Mouse (Mus musculus) hindbrain, embryonic 15.5 days (tissue): ENCODE measurements around the gene Olfr800. TPM values are rescaled to one million over a fixed set of nuclear protein-coding genes. Genes with fewer than 3 reads are reported as not detected.

Experiments
- ATAC-seq: fragments of 200-750 bp; cut with Nextera tagmentation; 2 replicates; pipeline ENCODE4 v1.8.0; 2017; ENCODE audit warnings: low read depth, moderate number of reproducible peaks, moderate TSS enrichment; ENCODE audit not compliant: low FRiP score
- H3K27ac ChIP-seq: fragments of 300-500 bp; sonication (generic); replicated peaks from 2 replicates; pipeline ENCODE4 v1.5.1; 2015; ENCODE audit warnings: mild to moderate bottlenecking, inconsistent platforms
- H3K27me3 ChIP-seq: fragments of 300-500 bp; sonication (generic); 2 replicates; pipeline ENCODE4 v1.6.1; 2015; ENCODE audit warnings: control low read depth, inconsistent platforms
- H3K36me3 ChIP-seq: fragments of 300-500 bp; sonication (generic); 2 replicates; pipeline ENCODE4 v1.6.1; 2015; ENCODE audit warnings: control low read depth, inconsistent platforms
- H3K4me1 ChIP-seq: fragments of 300-500 bp; sonication (generic); replicated peaks from 2 replicates; pipeline ENCODE4 v1.6.1; 2015; ENCODE audit warnings: control low read depth, inconsistent platforms
- H3K4me2 ChIP-seq: fragments of 300-500 bp; sonication (generic); 2 replicates; pipeline ENCODE4 v1.6.1; 2015; ENCODE audit warnings: moderate library complexity, mild to moderate bottlenecking, inconsistent platforms
- H3K4me3 ChIP-seq: fragments of 300-500 bp; sonication (generic); 2 replicates; pipeline ENCODE4 v1.5.1; 2015; ENCODE audit warnings: mild to moderate bottlenecking, inconsistent platforms
- H3K9ac ChIP-seq: fragments of 300-500 bp; sonication (generic); 2 replicates; pipeline ENCODE4 v1.6.1; 2015; ENCODE audit warnings: inconsistent platforms
- H3K9me3 ChIP-seq: fragments of 300-500 bp; sonication (generic); 2 replicates; pipeline ENCODE4 v1.6.1; 2016; ENCODE audit warnings: control low read depth, inconsistent platforms
- WGBS: fragments of 180-500 bp; shearing (Covaris S2); methylation state at CpG from one replicate; pipeline ENCODE4 v1.1.7; 2015; 5-methylcytosine and 5-hydroxymethylcytosine counted together
- polyA plus RNA-seq: library from polyadenylated mRNA; unstranded; fragments of >200 nt; fragmentation: Nextera tagmentation; extraction: Ambion mirVana; gene quantifications from 2 replicates; pipeline ENCODE4 v1.2.1, GENCODE M21; 2015

Gene Olfr800
- not detected in 2 replicates for polyA plus RNA-seq

DNA sequence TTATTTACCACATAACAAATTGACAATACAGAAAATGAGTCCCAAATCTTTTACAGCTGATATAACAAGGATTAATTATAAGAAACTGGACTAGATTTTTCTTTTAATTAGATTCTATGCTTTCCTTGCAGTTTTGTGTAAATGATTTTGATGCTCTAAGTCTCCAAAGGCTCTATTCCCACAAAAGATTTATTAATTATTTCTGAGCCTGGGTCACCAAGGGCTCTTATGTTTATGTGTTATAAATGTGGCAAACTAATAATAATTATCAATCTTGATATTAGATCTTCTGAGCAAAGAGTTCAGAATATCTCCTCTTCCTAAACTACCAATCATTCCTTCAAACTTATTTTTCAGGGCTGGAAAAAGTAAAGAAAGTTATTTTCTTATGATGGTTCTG, at the start of gene Olfr800:
Olfr800 (plus strand) TSS at position 301 of the 400 bp plus-strand sequence.
- no peak for ATAC-seq
- H3K27me3 ChIP-seq = no peaks in the 10 kb centered on the region

DNA sequence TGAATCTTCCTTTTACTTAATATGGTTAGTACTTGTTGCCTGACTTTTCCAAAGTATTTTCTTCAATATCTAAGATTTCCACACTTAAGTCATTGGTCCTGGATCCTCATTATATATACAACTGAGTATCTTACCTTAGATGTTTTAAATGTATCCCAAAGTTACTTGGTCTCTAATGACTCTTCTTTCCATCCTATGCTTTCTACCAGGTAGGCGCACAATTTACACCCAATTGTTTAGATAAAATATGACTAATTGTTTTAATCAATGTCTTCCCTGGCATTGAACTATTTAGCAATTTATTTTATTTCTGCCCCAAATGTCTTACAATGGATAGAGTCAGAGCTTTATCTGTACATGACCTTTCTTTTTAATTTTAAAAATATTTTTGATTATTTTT, 45.0 kb upstream of the Olfr800 start, which contains the start of gene Olfr796:
Olfr796 (minus strand) TSS at position 101 of the 400 bp plus-strand sequence.
- Histone ChIP-seq H3K4me2 (no peak within 1 kb of the TSS), H3K36me3 (no peaks in the 10 kb centered on the region), H3K9ac (no peak within 1 kb of the TSS), H3K27ac (no peak within 1 kb of the TSS), H3K27me3 (no peaks in the 10 kb centered on the region), H3K4me3 (no peak within 1 kb of the TSS), H3K4me1 (no peaks in the 10 kb centered on the region), H3K9me3 (no peaks in the 10 kb centered on the region)
- no peak for ATAC-seq
- 95% methylated on average over 1 of the region's 1 CpGs for WGBS

More for the DNA sequence above, at the start of gene Olfr800:
- Histone ChIP-seq H3K9ac (no peak within 1 kb of the TSS), H3K4me2 (no peak within 1 kb of the TSS), H3K4me1 (no peaks in the 10 kb centered on the region), H3K27ac (no peak within 1 kb of the TSS), H3K4me3 (no peak within 1 kb of the TSS), H3K9me3 (no peaks in the 10 kb centered on the region), H3K36me3 (no peaks in the 10 kb centered on the region)

DNA sequence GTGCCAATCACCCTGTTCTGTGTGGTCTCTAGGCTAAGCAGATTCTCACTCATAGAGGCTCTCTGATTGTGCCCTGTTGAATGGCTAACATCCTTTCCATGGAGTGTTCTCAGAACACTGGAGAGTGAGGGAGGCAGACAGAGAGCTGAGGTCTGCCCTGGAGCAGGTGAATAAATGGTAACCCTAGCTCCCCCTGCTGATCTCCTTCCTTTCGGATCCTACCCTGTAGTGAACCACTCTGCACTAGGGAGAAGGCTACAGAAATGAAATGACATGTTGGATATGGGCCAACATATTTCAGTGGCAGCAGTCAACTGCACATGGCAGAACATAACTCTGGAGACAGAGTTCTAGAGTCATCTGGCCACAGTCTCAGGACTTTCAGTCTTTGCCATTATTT, 35.8 kb upstream of the Olfr800 start:
- no peak overlapping the region for H3K4me2 ChIP-seq
- H3K9ac ChIP-seq = no peak overlapping the region
- H3K36me3 ChIP-seq = no peaks in the 10 kb centered on the region
- WGBS = 34% methylated on average over 1 of the region's 1 CpGs
- no peaks in the 10 kb centered on the region for H3K9me3 ChIP-seq
- no peak overlapping the region for H3K27ac ChIP-seq
- H3K27me3 ChIP-seq = no peaks in the 10 kb centered on the region
- no peak for ATAC-seq
- H3K4me3 ChIP-seq = no peak overlapping the region
- H3K4me1 ChIP-seq = no peaks in the 10 kb centered on the region

DNA sequence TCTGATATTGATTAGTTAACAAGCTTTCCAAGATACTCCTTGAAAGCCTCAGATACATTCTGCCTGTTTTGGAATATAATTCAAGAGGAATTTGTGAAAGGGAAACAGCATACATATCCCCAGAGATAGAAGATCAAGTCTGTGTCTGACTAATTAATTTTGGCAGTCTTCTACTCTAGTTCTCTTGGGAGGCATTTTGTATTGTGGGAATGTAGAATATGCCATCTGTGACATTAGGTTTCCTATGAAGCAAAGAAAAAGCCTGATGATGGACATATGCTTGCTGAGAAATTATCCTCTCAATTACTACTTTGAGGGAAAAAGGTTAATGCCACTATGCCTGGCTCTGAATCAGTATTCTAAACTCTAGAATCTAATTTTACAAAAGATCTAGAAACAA, 34.2 kb upstream of the Olfr800 start:
- H3K27ac ChIP-seq = no peak overlapping the region
- no peaks in the 10 kb centered on the region for H3K4me1 ChIP-seq
- no peak for ATAC-seq
- no peak overlapping the region for H3K4me2 ChIP-seq
- H3K9ac ChIP-seq = no peak overlapping the region
- no peaks in the 10 kb centered on the region for H3K36me3 ChIP-seq
- no peaks in the 10 kb centered on the region for H3K9me3 ChIP-seq
- no peak overlapping the region for H3K4me3 ChIP-seq
- H3K27me3 ChIP-seq = no peaks in the 10 kb centered on the region

DNA sequence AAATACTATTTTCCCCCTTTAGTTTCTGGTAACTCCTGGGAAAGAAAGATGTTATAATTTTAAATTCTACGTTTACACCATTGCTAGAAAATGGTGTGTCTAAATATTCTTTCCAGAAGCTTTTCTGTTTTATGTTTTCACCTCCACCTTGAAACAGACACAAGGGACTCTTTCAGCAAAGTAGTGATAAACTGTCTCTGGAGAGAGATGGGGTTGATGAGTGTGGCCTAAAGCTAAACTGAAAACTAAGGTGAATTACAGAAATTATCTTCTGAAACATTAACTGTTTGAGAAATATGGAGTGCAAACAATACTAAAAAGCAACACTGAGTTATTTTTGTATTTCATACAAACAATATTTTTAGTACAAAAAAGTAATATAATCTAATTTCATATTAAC, 29.7 kb upstream of the Olfr800 start, which contains the start of gene Olfr798:
Olfr798 (minus strand) TSS at position 101 of the 400 bp plus-strand sequence.
- Histone ChIP-seq H3K27ac (no peak within 1 kb of the TSS), H3K4me2 (no peak within 1 kb of the TSS), H3K4me1 (no peaks in the 10 kb centered on the region), H3K27me3 (no peaks in the 10 kb centered on the region), H3K36me3 (no peaks in the 10 kb centered on the region), H3K4me3 (no peak within 1 kb of the TSS), H3K9me3 (no peaks in the 10 kb centered on the region), H3K9ac (no peak within 1 kb of the TSS)
- no peak for ATAC-seq
- WGBS = 84% methylated on average over 1 of the region's 1 CpGs

DNA sequence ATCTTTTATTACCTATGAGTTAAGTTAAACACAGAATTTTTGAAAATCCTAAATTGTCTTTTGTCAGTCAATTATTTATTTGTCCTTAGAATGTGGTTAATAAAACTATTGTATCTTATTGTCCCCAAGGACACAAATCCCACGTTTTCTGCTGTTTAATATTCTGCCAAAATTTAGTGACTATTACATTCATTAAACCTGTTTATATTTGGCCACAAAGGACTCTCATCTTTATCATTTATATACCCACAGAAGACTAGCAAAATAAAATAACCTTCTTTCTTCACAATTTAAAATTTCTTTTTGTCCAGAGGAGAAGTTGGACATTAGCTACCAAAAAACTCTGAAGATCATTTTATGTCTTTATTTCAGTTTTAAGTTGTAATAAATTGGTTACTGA, 20.3 kb upstream of the Olfr800 start, which contains the start of gene Olfr799:
Olfr799 (plus strand) TSS at position 301 of the 400 bp plus-strand sequence.
- Histone ChIP-seq H3K4me1 (no peaks in the 10 kb centered on the region), H3K27me3 (no peaks in the 10 kb centered on the region), H3K9ac (no peak within 1 kb of the TSS), H3K36me3 (no peaks in the 10 kb centered on the region), H3K9me3 (no peaks in the 10 kb centered on the region), H3K4me2 (no peak within 1 kb of the TSS), H3K27ac (no peak within 1 kb of the TSS), H3K4me3 (no peak within 1 kb of the TSS)
- no peak for ATAC-seq
- 42% methylated on average over 1 of the region's 1 CpGs for WGBS

- no peaks in the 10 kb centered on the region for H3K9me3 ChIP-seq
Measured at GRCm38 (mm10) chr10:129651763-129652162, 5.7 kb upstream of the Olfr800 start.

GRCm38 (mm10) chr10:129673765-129674164, 16.3 kb downstream of the Olfr800 start, which contains the start of gene Olfr801:
Olfr801 (minus strand) TSS chr10:129673865.
- Histone ChIP-seq H3K36me3 (no peaks in the 10 kb centered on the region), H3K9ac (no peak within 1 kb of the TSS), H3K27me3 (no peaks in the 10 kb centered on the region), H3K27ac (no peak within 1 kb of the TSS), H3K4me2 (no peak within 1 kb of the TSS), H3K4me1 (no peaks in the 10 kb centered on the region), H3K4me3 (no peak within 1 kb of the TSS), H3K9me3 (no peaks in the 10 kb centered on the region)
- WGBS = 75% methylated on average over 1 of the region's 1 CpGs
- ATAC-seq = no peak

More at GRCm38 (mm10) chr10:129651763-129652162, 5.7 kb upstream of the Olfr800 start:
- H3K36me3 ChIP-seq = no peaks in the 10 kb centered on the region
- no peaks in the 10 kb centered on the region for H3K4me1 ChIP-seq
- 85% methylated on average over 1 of the region's 1 CpGs for WGBS
- no peak overlapping the region for H3K27ac ChIP-seq
- H3K4me2 ChIP-seq = no peak overlapping the region
- ATAC-seq = no peak
- no peak overlapping the region for H3K4me3 ChIP-seq
- H3K27me3 ChIP-seq = no peaks in the 10 kb centered on the region
- no peak overlapping the region for H3K9ac ChIP-seq

DNA sequence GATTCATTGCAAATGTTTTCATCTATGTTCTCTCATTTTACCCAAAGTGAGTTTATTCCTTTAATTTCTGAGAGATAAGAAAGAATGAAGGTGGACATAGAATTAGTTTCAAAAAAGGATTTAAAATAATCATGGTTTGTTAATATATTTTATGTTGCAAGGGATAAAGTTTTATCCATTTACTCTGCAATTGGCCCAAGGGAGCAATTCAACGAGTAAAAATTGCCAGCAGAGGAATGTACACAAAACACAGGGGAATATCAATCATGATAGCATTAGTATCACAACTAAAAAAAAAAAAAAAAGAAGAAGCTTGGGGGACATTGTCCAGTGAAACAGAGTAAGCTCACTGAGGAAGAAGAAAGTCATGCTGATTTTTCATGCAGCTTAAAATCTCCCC, 30.6 kb downstream of the Olfr800 start, which contains the start of gene Olfr802:
Olfr802 (minus strand) TSS at position 101 of the 400 bp plus-strand sequence.
- H3K4me2 ChIP-seq = no peak within 1 kb of the TSS
- H3K27me3 ChIP-seq = no peaks in the 10 kb centered on the region
- no peak within 1 kb of the TSS for H3K9ac ChIP-seq
- no peaks in the 10 kb centered on the region for H3K4me1 ChIP-seq
- ATAC-seq = no peak
- no peaks in the 10 kb centered on the region for H3K36me3 ChIP-seq
- WGBS = 57% methylated on average over 1 of the region's 1 CpGs
- no peaks in the 10 kb centered on the region for H3K9me3 ChIP-seq
- H3K4me3 ChIP-seq = no peak within 1 kb of the TSS
- no peak within 1 kb of the TSS for H3K27ac ChIP-seq

- H3K4me2 ChIP-seq = no peak within 1 kb of the TSS
- no peaks in the 10 kb centered on the region for H3K4me1 ChIP-seq
- no peaks in the 10 kb centered on the region for H3K27me3 ChIP-seq
- H3K9ac ChIP-seq = no peak within 1 kb of the TSS
- no peaks in the 10 kb centered on the region for H3K36me3 ChIP-seq
- H3K9me3 ChIP-seq = no peaks in the 10 kb centered on the region
- H3K4me3 ChIP-seq = no peak within 1 kb of the TSS
- H3K27ac ChIP-seq = no peak within 1 kb of the TSS
- 88% methylated on average over 2 of the region's 2 CpGs for WGBS
- no peak for ATAC-seq
Measured at GRCm38 (mm10) chr10:129694186-129694585, 36.7 kb downstream of the Olfr800 start, which contains the start of gene Olfr803. Olfr803 (minus strand) TSS chr10:129694286.

DNA sequence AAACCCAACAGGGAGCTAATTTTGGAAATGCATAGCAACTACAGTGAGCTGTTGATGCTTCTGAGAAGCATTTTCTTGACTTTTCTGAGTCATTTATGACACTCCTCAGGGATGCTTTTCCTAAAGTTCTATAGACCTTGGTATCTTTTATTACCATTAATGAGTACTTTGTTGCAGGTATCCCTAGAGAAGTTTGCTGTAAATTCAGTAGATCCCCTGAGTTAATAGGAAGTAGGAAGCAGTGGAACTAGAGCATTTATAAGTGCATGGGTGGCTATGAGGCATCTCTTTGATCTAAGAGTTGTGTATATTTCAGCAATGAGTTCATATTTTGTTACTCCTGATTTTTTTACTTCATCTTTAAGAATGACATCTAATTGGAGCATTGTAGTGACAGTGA, 45.4 kb downstream of the Olfr800 start, which contains the start of gene Olfr804:
Olfr804 (plus strand) TSS at position 301 of the 400 bp plus-strand sequence.
- Histone ChIP-seq H3K9ac (no peak within 1 kb of the TSS), H3K27me3 (no peaks in the 10 kb centered on the region), H3K4me2 (no peak within 1 kb of the TSS), H3K36me3 (no peaks in the 10 kb centered on the region), H3K27ac (no peak within 1 kb of the TSS), H3K4me3 (no peak within 1 kb of the TSS), H3K9me3 (no peaks in the 10 kb centered on the region), H3K4me1 (no peaks in the 10 kb centered on the region)
- ATAC-seq = no peak
